Mouse (Mus musculus) naive thymus-derived CD4-positive, alpha-beta T cell, adult 2 months (primary cell): Measurements from ENCODE around the gene Mvb12b.

Experiments used
- DNase-seq: peaks from one replicate; pipeline ENCODE4 v3.0.0-alpha.2; 2011; ENCODE audit warnings: low read depth

Gene Mvb12b

GRCm38 (mm10) chr2:33887328-33888099 lies at the start of gene Mvb12b:
TSS of gene Mvb12b (minus strand) at chr2:33887946.
- DNase-seq: peak; percentile 66

GRCm38 (mm10) chr2:33935756-33936155 lies 48.0 kb upstream of the Mvb12b start:
- no peak for DNase-seq

GRCm38 (mm10) chr2:33933606-33934510 lies 46.1 kb upstream of the Mvb12b start:
- DNase-seq: peak; percentile 30

- no peak for DNase-seq
Measured at GRCm38 (mm10) chr2:33931161-33931560, 43.4 kb upstream of the Mvb12b start.

- DNase-seq: no peak
Measured at GRCm38 (mm10) chr2:33925288-33925687, 37.5 kb upstream of the Mvb12b start.

- no peak for DNase-seq
Measured at GRCm38 (mm10) chr2:33923482-33923881, 35.7 kb upstream of the Mvb12b start.

- DNase-seq: no peak
Measured at GRCm38 (mm10) chr2:33922466-33922865, 34.7 kb upstream of the Mvb12b start.

GRCm38 (mm10) chr2:33919934-33920615 lies 32.3 kb upstream of the Mvb12b start:
- DNase-seq: no peak

- DNase-seq: no peak
Measured at GRCm38 (mm10) chr2:33918824-33919223, 31.1 kb upstream of the Mvb12b start.

GRCm38 (mm10) chr2:33918318-33918717 lies 30.6 kb upstream of the Mvb12b start:
- peak; percentile 87 for DNase-seq

- no peak for DNase-seq
Measured at GRCm38 (mm10) chr2:33916603-33917002, 28.9 kb upstream of the Mvb12b start.

GRCm38 (mm10) chr2:33914998-33915397 lies 27.3 kb upstream of the Mvb12b start:
- DNase-seq: peak; percentile 56

GRCm38 (mm10) chr2:33914334-33914733 lies 26.6 kb upstream of the Mvb12b start:
- peak; percentile 36 for DNase-seq

GRCm38 (mm10) chr2:33913598-33913997 lies 25.9 kb upstream of the Mvb12b start:
- peak; percentile 51 for DNase-seq

GRCm38 (mm10) chr2:33912741-33913140 lies 25.0 kb upstream of the Mvb12b start:
- no peak for DNase-seq

GRCm38 (mm10) chr2:33908374-33908773 lies 20.6 kb upstream of the Mvb12b start:
- peak; percentile 90 for DNase-seq

GRCm38 (mm10) chr2:33907174-33907573 lies 19.4 kb upstream of the Mvb12b start:
- DNase-seq: peak; percentile 17

GRCm38 (mm10) chr2:33895829-33896228 lies 8.1 kb upstream of the Mvb12b start:
- DNase-seq: no peak

GRCm38 (mm10) chr2:33893151-33893550 lies 5.4 kb upstream of the Mvb12b start:
- no peak for DNase-seq

- DNase-seq: no peak
Measured at GRCm38 (mm10) chr2:33892354-33892753, 4.6 kb upstream of the Mvb12b start.

GRCm38 (mm10) chr2:33888100-33888385 lies 297 bp upstream of the Mvb12b start:
- DNase-seq: no peak
